In genomic region chr11:117127931-117128548, GRCm38 (mm10) we compare ENCODE assay signal across 7 mouse cellular contexts. TPM values are rescaled to one million over a fixed set of nuclear protein-coding genes. Genes with fewer than 3 reads are reported as not detected.
A peak's percentile ranks its signal among the peaks of the same experiment; 100 is the strongest.
DNase-seq lines count a peak whose midpoint lies in the region; ATAC-seq lines count a peak whose summit lies in the region.

No protein-coding gene starts in this region.

- no peak overlapping the region for H3K4me2 ChIP-seq in limb, embryonic 15.5 days
- no peak overlapping the region for H3K4me2 ChIP-seq in stomach, embryonic 15.5 days

- H3K27ac ChIP-seq in limb, embryonic 15.5 days = peak overlapping the region; percentile 61
- peak overlapping the region; percentile 82 for H3K27ac ChIP-seq in stomach, embryonic 15.5 days

- DNase-seq in adrenal gland, adult 8-10 months = peak; percentile 66
- DNase-seq in adrenal gland, postnatal 36 days = peak; percentile 74 to 78
- peak; percentile 68 to 73 for DNase-seq in heart, adult 9 months (ENCODE audit: low spot score in 2 of 2)
- no peak for DNase-seq in left cerebral cortex, adult 9 months (ENCODE audit: low spot score in 2 of 2)

- H3K4me3 ChIP-seq in limb, embryonic 15.5 days = no peak overlapping the region
- no peak overlapping the region for H3K4me3 ChIP-seq in stomach, embryonic 15.5 days (replicated peaks)

- no peaks in the 10 kb centered on the region for H3K27me3 ChIP-seq in limb, embryonic 15.5 days
- H3K27me3 ChIP-seq in stomach, embryonic 15.5 days (replicated peaks) = no peaks in the 10 kb centered on the region

- no peak for ATAC-seq in limb, embryonic 15.5 days (ENCODE audit: insufficient number of reproducible peaks, low FRiP score, low TSS enrichment, low read depth)
- ATAC-seq in stomach, embryonic 15.5 days (ENCODE audit: insufficient read depth, low FRiP score, low read depth) = no peak; the same call in 1 of the 2 replicates
- ATAC-seq in inflammation-experienced regulatory T-cells, adult 6 months = no peak

- 36% methylated on average over 12 of the region's 12 CpGs for WGBS in limb, embryonic 15.5 days
- 17% methylated on average over 12 of the region's 12 CpGs for WGBS in stomach, embryonic 15.5 days

- peaks cover under 1% of the 10 kb centered on the region; the same call in 1 of the 2 replicates for H3K36me3 ChIP-seq in limb, embryonic 15.5 days
- no peaks in the 10 kb centered on the region for H3K36me3 ChIP-seq in stomach, embryonic 15.5 days

- H3K9me3 ChIP-seq in limb, embryonic 15.5 days = no peaks in the 10 kb centered on the region
- no peaks in the 10 kb centered on the region for H3K9me3 ChIP-seq in stomach, embryonic 15.5 days

- H3K9ac ChIP-seq in limb, embryonic 15.5 days = no peak overlapping the region
- H3K9ac ChIP-seq in stomach, embryonic 15.5 days = no peak overlapping the region

- peaks cover 66% of the 10 kb centered on the region for H3K4me1 ChIP-seq in limb, embryonic 15.5 days
- peaks cover 41% of the 10 kb centered on the region for H3K4me1 ChIP-seq in stomach, embryonic 15.5 days

RNA-seq across cellular contexts. Expression of gene Sec14l1, which starts 13.1 kb away (rescaled TPM):
- total RNA-seq in adrenal gland, adult 8-10 months (2022) = 100 to 1,000 TPM; 138 to 170 (median 166) TPM
- total RNA-seq in adrenal gland, postnatal 36 days (2021) = 100 to 1,000 TPM; 132 to 163 TPM
- 59.2 and 69.7 TPM in 2 replicates for polyA plus RNA-seq in limb, embryonic 15.5 days (2015; fragmentation: Nextera tagmentation; extraction: Ambion mirVana)
- 48.0 and 49.5 TPM in 2 replicates for polyA plus RNA-seq in stomach, embryonic 15.5 days (2015; fragmentation: Nextera tagmentation; extraction: Ambion mirVana)
- polyA plus RNA-seq in inflammation-experienced regulatory T-cells, adult 6 months (2017; shearing (Covaris generic)) = 10 to 100 TPM; 20.1 to 25.6 (median 21.9) TPM

Comparison
In these comparisons a context has a peak if more than half of its experiments do, and no peak if none do; other contexts are left out.
1. DNase-seq: peak in adrenal gland, adult 8-10 months (single experiment), adrenal gland, postnatal 36 days (2 of 2) and heart, adult 9 months (2 of 2); none in left cerebral cortex, adult 9 months (0 of 2).